Comparison of ENCODE assay signal across 29 mouse cellular contexts in genomic region chr10:118712951-118713350, GRCm38 (mm10).
DNase-seq lines count a peak whose midpoint lies in the region; ATAC-seq and TF ChIP-seq lines count a peak whose summit lies in the region.
"Had no signal": no experiment of that assay in that cellular context is flagged by ENCODE, and none has a peak within 500 bp of the region (broad histone marks: within the 10 kb centered on the region; RNA-seq: fewer than 3 reads in every experiment).

No protein-coding gene starts in this region.

- no peak overlapping the region for H3K27ac ChIP-seq in kidney, adult 2 months (ENCODE audit: insufficient read depth, low read depth, low read length)
- H3K27ac ChIP-seq in kidney, embryonic 15.5 days = no peak overlapping the region
- no peak overlapping the region for H3K27ac ChIP-seq in intestine, postnatal 0 days (ENCODE audit: low read depth, low read length)
- H3K27ac ChIP-seq: embryonic facial prominence, embryonic 10.5 days; embryonic facial prominence, embryonic 15.5 days; heart, adult 2 months; hindbrain, embryonic 14.5 days; liver, embryonic 12.5 days; midbrain, embryonic 13.5 days had no signal

- no peaks in the 10 kb centered on the region for H3K36me3 ChIP-seq in kidney, adult 2 months (ENCODE audit: control insufficient read depth, insufficient read depth, low read length)
- H3K36me3 ChIP-seq in kidney, embryonic 15.5 days = no peaks in the 10 kb centered on the region
- no peaks in the 10 kb centered on the region for H3K36me3 ChIP-seq in intestine, postnatal 0 days (ENCODE audit: control insufficient read depth, insufficient read depth)
- H3K36me3 ChIP-seq: embryonic facial prominence, embryonic 10.5 days; embryonic facial prominence, embryonic 15.5 days; G1E; heart, embryonic 12.5 days; liver, embryonic 12.5 days; midbrain, embryonic 13.5 days had no signal

- TF ChIP-seq POLR2A in kidney, adult 2 months (IDR thresholded peaks at IDR 0.05; ENCODE audit: low read depth, low read length) = no peak

- peak; percentile 9 for DNase-seq in kidney, adult 2 months
- DNase-seq in T-cell, adult 2 months (ENCODE audit: low spot score) = peak; percentile 79
- peak; percentile 18 for DNase-seq in thymus, postnatal 14 days
- no peak for DNase-seq in adrenal gland, postnatal 14 days
- no peak for DNase-seq in urinary bladder, postnatal 36 days (ENCODE audit: low spot score in 2 of 2)
- no peak for DNase-seq in spleen, postnatal 14 days (ENCODE audit: low spot score in 2 of 2)
- DNase-seq: adrenal gland, postnatal 25 days; cerebellum, adult 18-20 months; cerebellum, postnatal 10 days; gastrocnemius, postnatal 25 days; heart, adult 2 months; heart, postnatal 4 days; kidney, adult 9 months; left cerebral cortex, postnatal 4 days; liver, postnatal 0 days; lung, postnatal 4 days; right cerebral cortex, postnatal 25 days had no signal

- H3K9me3 ChIP-seq in kidney, embryonic 15.5 days (replicated peaks) = no peaks in the 10 kb centered on the region
- no peaks in the 10 kb centered on the region for H3K9me3 ChIP-seq in intestine, postnatal 0 days (ENCODE audit: control insufficient read depth)
- H3K9me3 ChIP-seq: embryonic facial prominence, embryonic 10.5 days; embryonic facial prominence, embryonic 15.5 days; heart, embryonic 12.5 days; liver, embryonic 12.5 days; midbrain, embryonic 13.5 days had no signal

- H3K27me3 ChIP-seq in kidney, adult 2 months (replicated peaks; ENCODE audit: control insufficient read depth, insufficient read depth, low read length) = no peaks in the 10 kb centered on the region
- no peaks in the 10 kb centered on the region for H3K27me3 ChIP-seq in kidney, embryonic 15.5 days
- no peaks in the 10 kb centered on the region for H3K27me3 ChIP-seq in intestine, postnatal 0 days (replicated peaks; ENCODE audit: control insufficient read depth, insufficient read depth, low read length)
- H3K27me3 ChIP-seq: embryonic facial prominence, embryonic 15.5 days; heart, embryonic 12.5 days; liver, embryonic 12.5 days; megakaryocyte, embryonic 14.5 days; midbrain, embryonic 13.5 days had no signal

- TF ChIP-seq CTCF in kidney, adult 2 months (conservative IDR thresholded peaks at IDR 0.05; ENCODE audit: insufficient read depth, insufficient read length, low read depth, low read length) = no peak
- TF ChIP-seq CTCF in intestine, postnatal 0 days (IDR thresholded peaks at IDR 0.05; ENCODE audit: low read depth) = no peak

- no peak overlapping the region for H3K4me3 ChIP-seq in kidney, adult 2 months (ENCODE audit: insufficient read depth, low read depth, low read length)
- no peak overlapping the region for H3K4me3 ChIP-seq in kidney, embryonic 15.5 days (replicated peaks)
- H3K4me3 ChIP-seq in intestine, postnatal 0 days (ENCODE audit: low read depth, low read length) = no peak overlapping the region
- H3K4me3 ChIP-seq: embryonic facial prominence, embryonic 10.5 days; embryonic facial prominence, embryonic 15.5 days; heart, adult 2 months; heart, embryonic 12.5 days; liver, embryonic 12.5 days; megakaryocyte, embryonic 14.5 days; midbrain, embryonic 13.5 days had no signal

- no peaks in the 10 kb centered on the region for H3K4me1 ChIP-seq in kidney, adult 2 months (ENCODE audit: control insufficient read depth, insufficient read depth, low read length)
- peaks cover 15% of the 10 kb centered on the region for H3K4me1 ChIP-seq in kidney, embryonic 15.5 days
- H3K4me1 ChIP-seq in intestine, postnatal 0 days (replicated peaks; ENCODE audit: control insufficient read depth, insufficient read depth, low read length) = no peaks in the 10 kb centered on the region
- H3K4me1 ChIP-seq: embryonic facial prominence, embryonic 15.5 days had no signal

- no peak for ATAC-seq in kidney, embryonic 15.5 days (replicated peaks; ENCODE audit: low FRiP score)
- ATAC-seq in intestine, postnatal 0 days = peak; percentile 77
- ATAC-seq: forebrain, embryonic 14.5 days; inflammation-experienced regulatory T-cells, adult 6 months; liver, embryonic 12.5 days; liver, postnatal 0 days; midbrain, embryonic 13.5 days had no signal

- no peak overlapping the region for H3K9ac ChIP-seq in kidney, embryonic 15.5 days
- H3K9ac ChIP-seq in intestine, postnatal 0 days (ENCODE audit: low read depth, low read length) = no peak overlapping the region
- H3K9ac ChIP-seq: embryonic facial prominence, embryonic 15.5 days; heart, embryonic 12.5 days; hindbrain, embryonic 14.5 days; liver, embryonic 12.5 days; liver, postnatal 0 days; midbrain, embryonic 13.5 days had no signal

- no peak overlapping the region for H3K4me2 ChIP-seq in kidney, embryonic 15.5 days
- no peak overlapping the region for H3K4me2 ChIP-seq in intestine, postnatal 0 days (replicated peaks; ENCODE audit: low read depth)
- H3K4me2 ChIP-seq: embryonic facial prominence, embryonic 15.5 days; heart, embryonic 12.5 days; hindbrain, embryonic 14.5 days; liver, embryonic 12.5 days; midbrain, embryonic 13.5 days had no signal

- 60% methylated on average over 6 of the region's 6 CpGs for WGBS in kidney, adult 2 months
- WGBS in kidney, embryonic 15.5 days = 68% methylated on average over 6 of the region's 6 CpGs
- 43% methylated on average over 6 of the region's 6 CpGs for WGBS in intestine, postnatal 0 days

Comparison
In these comparisons a context has a peak if more than half of its experiments do, and no peak if none do; other contexts are left out.
1. DNase-seq: peak in kidney, adult 2 months (single experiment), T-cell, adult 2 months (single experiment) and thymus, postnatal 14 days (single experiment); none in adrenal gland, postnatal 14 days (single experiment), urinary bladder, postnatal 36 days (0 of 2) and spleen, postnatal 14 days (0 of 2).